21 mouse cellular contexts compared by ENCODE assay signal in the genomic region with DNA sequence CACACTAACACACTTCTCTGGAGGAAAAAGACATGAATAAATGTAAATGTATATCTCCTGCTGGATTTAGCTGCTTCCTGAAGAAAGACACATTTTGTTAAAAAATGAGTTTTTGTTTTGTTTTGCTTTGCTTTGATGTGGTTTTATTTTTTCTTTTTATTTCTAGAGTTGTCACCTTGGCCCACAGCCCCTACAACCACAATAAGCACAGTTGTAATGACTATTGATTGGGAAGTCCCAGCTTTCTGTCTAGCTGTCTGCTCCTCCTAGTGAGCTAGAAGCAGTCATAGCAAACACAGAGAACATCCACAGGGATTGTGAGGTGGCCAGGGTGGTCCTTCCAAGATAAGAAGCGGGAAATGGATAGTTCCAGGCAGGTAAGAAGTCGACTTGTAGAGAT.
"Had no signal": no experiment of that assay in that cellular context is flagged by ENCODE, and none has a peak within 500 bp of the region (broad histone marks: within the 10 kb centered on the region; RNA-seq: fewer than 3 reads in every experiment).

No protein-coding gene starts in this region.

- H3K27ac ChIP-seq: kidney, embryonic 15.5 days; layer of hippocampus, adult 2 months; limb, embryonic 12.5 days; limb, embryonic 15.5 days; liver, embryonic 12.5 days; liver, embryonic 15.5 days; lung, embryonic 15.5 days; midbrain, embryonic 10.5 days; midbrain, embryonic 13.5 days had no signal

- H3K4me3 ChIP-seq: kidney, embryonic 15.5 days; layer of hippocampus, adult 2 months; limb, embryonic 12.5 days; limb, embryonic 15.5 days; liver, embryonic 12.5 days; liver, embryonic 15.5 days; lung, embryonic 15.5 days; megakaryocyte, embryonic 14.5 days; midbrain, embryonic 10.5 days; midbrain, embryonic 13.5 days; myocyte had no signal

- H3K36me3 ChIP-seq: kidney, embryonic 15.5 days; limb, embryonic 12.5 days; limb, embryonic 15.5 days; liver, embryonic 12.5 days; liver, embryonic 15.5 days; lung, embryonic 15.5 days; midbrain, embryonic 10.5 days; midbrain, embryonic 13.5 days had no signal

- H3K9me3 ChIP-seq: kidney, embryonic 15.5 days; limb, embryonic 12.5 days; limb, embryonic 15.5 days; liver, embryonic 12.5 days; liver, embryonic 15.5 days; lung, embryonic 15.5 days; megakaryocyte, embryonic 14.5 days; midbrain, embryonic 10.5 days; midbrain, embryonic 13.5 days had no signal

- H3K4me2 ChIP-seq: kidney, embryonic 15.5 days; limb, embryonic 12.5 days; limb, embryonic 15.5 days; liver, embryonic 12.5 days; liver, embryonic 15.5 days; lung, embryonic 15.5 days; midbrain, embryonic 13.5 days had no signal

- H3K27me3 ChIP-seq: kidney, embryonic 15.5 days; limb, embryonic 12.5 days; limb, embryonic 15.5 days; liver, embryonic 12.5 days; liver, embryonic 15.5 days; lung, embryonic 15.5 days; megakaryocyte, embryonic 14.5 days; midbrain, embryonic 13.5 days had no signal

- H3K9ac ChIP-seq: kidney, embryonic 15.5 days; limb, embryonic 12.5 days; limb, embryonic 15.5 days; liver, embryonic 12.5 days; liver, embryonic 15.5 days; lung, embryonic 15.5 days; midbrain, embryonic 13.5 days had no signal

- ATAC-seq: liver, embryonic 12.5 days; midbrain, embryonic 13.5 days; midbrain, embryonic 16.5 days had no signal

- DNase-seq: kidney, adult 8-10 months; kidney, postnatal 10 days; kidney, postnatal 4 days; layer of hippocampus, adult 9-11 months; lung, adult 18-20 months; lung, postnatal 10 days; lung, postnatal 36 days; thymus, adult 18-20 months; thymus, postnatal 36 days had no signal

- H3K4me1 ChIP-seq: kidney, embryonic 15.5 days; limb, embryonic 12.5 days; limb, embryonic 15.5 days; liver, embryonic 12.5 days; liver, embryonic 15.5 days; lung, embryonic 15.5 days; megakaryocyte, embryonic 14.5 days; midbrain, embryonic 10.5 days; midbrain, embryonic 13.5 days had no signal
